Mouse (Mus musculus): ENCODE data around the gene Git1. TPM values are rescaled to one million over a fixed set of nuclear protein-coding genes. Genes with fewer than 3 reads are reported as not detected.
A peak's percentile ranks its signal among the peaks of the same experiment; 100 is the strongest.

Gene Git1
- polyA plus RNA-seq, 1 experiment from 2014 or later: 9.7 TPM

GRCm38 (mm10) chr11:77483510-77484255, 9.7 kb upstream of the Git1 start:
- H3K4me1 ChIP-seq: peaks cover 27% of the 10 kb centered on the region
- ATAC-seq (ENCODE audit: insufficient read depth, low FRiP score, low read depth): no peak

GRCm38 (mm10) chr11:77485229-77485628, 8.1 kb upstream of the Git1 start:
- Histone ChIP-seq H3K27me3 (replicated peaks) (no peaks in the 10 kb centered on the region), H3K27ac (no peak overlapping the region), H3K9me3 (no peaks in the 10 kb centered on the region), H3K4me3 (replicated peaks) (no peak overlapping the region), H3K9ac (no peak overlapping the region), H3K4me2 (no peak overlapping the region), H3K36me3 (no peaks in the 10 kb centered on the region), H3K4me1 (peaks cover 30% of the 10 kb centered on the region)
- WGBS: 51% methylated on average over 6 of the region's 6 CpGs
- ATAC-seq (ENCODE audit: insufficient read depth, low FRiP score, low read depth): no peak

More at GRCm38 (mm10) chr11:77483510-77484255, 9.7 kb upstream of the Git1 start:
- WGBS: 42% methylated on average over 11 of the region's 11 CpGs
- Histone ChIP-seq H3K9me3 (no peaks in the 10 kb centered on the region), H3K27me3 (replicated peaks) (no peaks in the 10 kb centered on the region), H3K4me3 (replicated peaks) (no peak overlapping the region), H3K9ac (no peak overlapping the region), H3K4me2 (no peak overlapping the region), H3K27ac (no peak overlapping the region), H3K36me3 (no peaks in the 10 kb centered on the region)

- H3K9ac ChIP-seq: no peak overlapping the region
- WGBS: 68% methylated on average over 5 of the region's 5 CpGs
- H3K36me3 ChIP-seq: no peaks in the 10 kb centered on the region
- H3K27ac ChIP-seq: no peak overlapping the region
- peaks cover 42% of the 10 kb centered on the region for H3K4me1 ChIP-seq
- ATAC-seq (ENCODE audit: insufficient read depth, low FRiP score, low read depth): no peak
- H3K9me3 ChIP-seq: no peaks in the 10 kb centered on the region
- H3K27me3 ChIP-seq (replicated peaks): no peaks in the 10 kb centered on the region
- H3K4me3 ChIP-seq (replicated peaks): no peak overlapping the region
- H3K4me2 ChIP-seq: no peak overlapping the region
Measured at GRCm38 (mm10) chr11:77486798-77487197, 6.6 kb upstream of the Git1 start.

GRCm38 (mm10) chr11:77488771-77489581, 4.4 kb upstream of the Git1 start:
- 3% methylated on average over 55 of the region's 55 CpGs for WGBS

GRCm38 (mm10) chr11:77489591-77490235, 3.6 kb upstream of the Git1 start, which contains the start of gene Ankrd13b:
Ankrd13b (minus strand) TSS chr11:77489678.
- peak within 1 kb of the TSS; percentile 94 for H3K27ac ChIP-seq
- no peaks in the 10 kb centered on the region for H3K9me3 ChIP-seq
- under 1% methylated on average over 50 of the region's 87 CpGs for WGBS
- H3K9ac ChIP-seq: peak within 1 kb of the TSS; percentile 76
- no peaks in the 10 kb centered on the region for H3K27me3 ChIP-seq (replicated peaks)
- peak within 1 kb of the TSS; percentile 87 for H3K4me3 ChIP-seq (replicated peaks)
- peaks cover 60% of the 10 kb centered on the region for H3K4me1 ChIP-seq
- H3K4me2 ChIP-seq: peak within 1 kb of the TSS; percentile 96
- ATAC-seq (ENCODE audit: insufficient read depth, low FRiP score, low read depth): no peak
- no peaks in the 10 kb centered on the region for H3K36me3 ChIP-seq

More at GRCm38 (mm10) chr11:77488771-77489581, 4.4 kb upstream of the Git1 start:
- Histone ChIP-seq H3K27ac (no peak overlapping the region), H3K4me2 (peak overlapping the region; percentile 96), H3K36me3 (no peaks in the 10 kb centered on the region), H3K9ac (peak overlapping the region; percentile 76), H3K9me3 (no peaks in the 10 kb centered on the region), H3K4me3 (replicated peaks) (peak overlapping the region; percentile 87), H3K4me1 (peaks cover 53% of the 10 kb centered on the region), H3K27me3 (replicated peaks) (no peaks in the 10 kb centered on the region)
- ATAC-seq (ENCODE audit: insufficient read depth, low FRiP score, low read depth): no peak

GRCm38 (mm10) chr11:77490451-77490850, 2.9 kb upstream of the Git1 start:
- Histone ChIP-seq H3K9me3 (no peaks in the 10 kb centered on the region), H3K9ac (no peak overlapping the region), H3K27me3 (replicated peaks) (no peaks in the 10 kb centered on the region), H3K4me3 (replicated peaks) (no peak overlapping the region), H3K36me3 (no peaks in the 10 kb centered on the region), H3K27ac (peak overlapping the region; percentile 94), H3K4me2 (peak overlapping the region; percentile 96), H3K4me1 (peaks cover 62% of the 10 kb centered on the region)
- no peak for ATAC-seq (ENCODE audit: insufficient read depth, low FRiP score, low read depth)
- 71% methylated on average over 6 of the region's 6 CpGs for WGBS

GRCm38 (mm10) chr11:77491123-77491501, 2.2 kb upstream of the Git1 start:
- peak; percentile 67 for ATAC-seq (ENCODE audit: insufficient read depth, low FRiP score, low read depth)
- Histone ChIP-seq H3K4me2 (peak overlapping the region; percentile 96), H3K9me3 (no peaks in the 10 kb centered on the region), H3K4me3 (replicated peaks) (peak overlapping the region; percentile 91), H3K27me3 (replicated peaks) (no peaks in the 10 kb centered on the region), H3K27ac (peak overlapping the region; percentile 94), H3K36me3 (no peaks in the 10 kb centered on the region), H3K4me1 (peaks cover 59% of the 10 kb centered on the region), H3K9ac (no peak overlapping the region)
- under 1% methylated on average over 13 of the region's 13 CpGs for WGBS

GRCm38 (mm10) chr11:77491502-77492291, 1.7 kb upstream of the Git1 start:
- Histone ChIP-seq H3K4me1 (peaks cover 60% of the 10 kb centered on the region), H3K27ac (peak overlapping the region; percentile 94), H3K9me3 (no peaks in the 10 kb centered on the region), H3K27me3 (replicated peaks) (no peaks in the 10 kb centered on the region), H3K4me2 (peak overlapping the region; percentile 96), H3K4me3 (replicated peaks) (peak overlapping the region; percentile 91), H3K36me3 (no peaks in the 10 kb centered on the region), H3K9ac (no peak overlapping the region)
- peak; percentile 53 for ATAC-seq (ENCODE audit: insufficient read depth, low FRiP score, low read depth)
- under 1% methylated on average over 23 of the region's 23 CpGs for WGBS

- under 1% methylated on average over 18 of the region's 18 CpGs for WGBS
- peaks cover 61% of the 10 kb centered on the region for H3K4me1 ChIP-seq
Measured at GRCm38 (mm10) chr11:77492311-77492871, 971 bp upstream of the Git1 start.

GRCm38 (mm10) chr11:77492911-77493332, 440 bp upstream of the Git1 start:
- Histone ChIP-seq H3K27ac (peak overlapping the region; percentile 94), H3K36me3 (no peaks in the 10 kb centered on the region), H3K4me2 (peak overlapping the region; percentile 96), H3K4me3 (replicated peaks) (peak overlapping the region; percentile 91), H3K9me3 (no peaks in the 10 kb centered on the region), H3K27me3 (replicated peaks) (no peaks in the 10 kb centered on the region), H3K4me1 (peaks cover 62% of the 10 kb centered on the region), H3K9ac (peak overlapping the region; percentile 55; the same call in 1 of the 2 replicates)
- peak; percentile 81 for ATAC-seq (ENCODE audit: insufficient read depth, low FRiP score, low read depth)
- WGBS: 1% methylated on average over 31 of the region's 32 CpGs

More at GRCm38 (mm10) chr11:77492311-77492871, 971 bp upstream of the Git1 start:
- H3K36me3 ChIP-seq: no peaks in the 10 kb centered on the region
- H3K4me3 ChIP-seq (replicated peaks): peak overlapping the region; percentile 91
- no peak for ATAC-seq (ENCODE audit: insufficient read depth, low FRiP score, low read depth)
- H3K9me3 ChIP-seq: no peaks in the 10 kb centered on the region
- H3K9ac ChIP-seq: peak overlapping the region; percentile 55; the same call in 1 of the 2 replicates
- H3K27me3 ChIP-seq (replicated peaks): no peaks in the 10 kb centered on the region
- peak overlapping the region; percentile 94 for H3K27ac ChIP-seq
- H3K4me2 ChIP-seq: peak overlapping the region; percentile 96

- Histone ChIP-seq H3K27me3 (replicated peaks) (no peaks in the 10 kb centered on the region), H3K36me3 (no peaks in the 10 kb centered on the region), H3K9ac (peak overlapping the region; percentile 83), H3K9me3 (no peaks in the 10 kb centered on the region), H3K4me1 (peaks cover 58% of the 10 kb centered on the region), H3K4me2 (peak overlapping the region; percentile 88), H3K4me3 (replicated peaks) (peak overlapping the region; percentile 91), H3K27ac (peak overlapping the region; percentile 88)
- WGBS: 27% methylated on average over 4 of the region's 4 CpGs
- no peak for ATAC-seq (ENCODE audit: insufficient read depth, low FRiP score, low read depth)
Measured at GRCm38 (mm10) chr11:77494344-77494676, 948 bp downstream of the Git1 start.
